Mouse (Mus musculus) B cell, adult 2 months (primary cell): ENCODE results near the gene Gm13288.
"Not testable (repeated sequence)": the region's sequence is repeated elsewhere in the genome, so short reads cannot be mapped to it uniquely, and the experiment has no call there.

Experiments used
- DNase-seq, 2 experiments: peaks; one replicate each; pipeline ENCODE4 v3.0.0; 2022

The Gm13288 gene

DNA sequence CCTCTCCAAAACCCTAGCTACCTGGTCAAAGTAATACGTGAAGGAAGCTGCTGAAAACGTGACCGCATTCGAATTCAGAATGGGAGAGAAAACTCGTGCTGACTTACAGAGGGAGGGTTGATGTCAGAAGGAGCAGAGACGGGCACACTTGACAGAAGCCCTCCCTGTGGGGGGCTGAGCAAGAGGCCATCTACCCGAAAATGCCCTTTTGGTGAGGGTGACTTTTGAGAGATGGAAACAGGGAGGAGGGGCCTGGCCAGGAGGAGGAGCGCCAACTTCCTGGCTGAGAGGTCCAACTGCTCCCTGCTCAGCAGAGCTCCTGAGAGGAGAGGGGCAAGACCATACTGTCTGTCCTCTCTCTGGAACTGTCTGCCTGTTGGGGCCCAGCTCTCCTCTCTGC lies at the start of gene Gm13288:
Gene Gm13288 (plus strand): TSS at position 301 of the 400 bp plus-strand sequence.
- DNase-seq, result not testable (repeated sequence)

- DNase-seq, result not testable (repeated sequence)
These were observed 48.5 kb upstream of the Gm13288 start for GRCm38 (mm10) chr4:88756581-88757513.

- peak; percentile 91 to 93 for DNase-seq
These were observed 47.7 kb upstream of the Gm13288 start for GRCm38 (mm10) chr4:88757628-88758031.

- peak; percentile 22 to 27 for DNase-seq
These were observed 46.6 kb upstream of the Gm13288 start for GRCm38 (mm10) chr4:88758751-88759150.

DNA sequence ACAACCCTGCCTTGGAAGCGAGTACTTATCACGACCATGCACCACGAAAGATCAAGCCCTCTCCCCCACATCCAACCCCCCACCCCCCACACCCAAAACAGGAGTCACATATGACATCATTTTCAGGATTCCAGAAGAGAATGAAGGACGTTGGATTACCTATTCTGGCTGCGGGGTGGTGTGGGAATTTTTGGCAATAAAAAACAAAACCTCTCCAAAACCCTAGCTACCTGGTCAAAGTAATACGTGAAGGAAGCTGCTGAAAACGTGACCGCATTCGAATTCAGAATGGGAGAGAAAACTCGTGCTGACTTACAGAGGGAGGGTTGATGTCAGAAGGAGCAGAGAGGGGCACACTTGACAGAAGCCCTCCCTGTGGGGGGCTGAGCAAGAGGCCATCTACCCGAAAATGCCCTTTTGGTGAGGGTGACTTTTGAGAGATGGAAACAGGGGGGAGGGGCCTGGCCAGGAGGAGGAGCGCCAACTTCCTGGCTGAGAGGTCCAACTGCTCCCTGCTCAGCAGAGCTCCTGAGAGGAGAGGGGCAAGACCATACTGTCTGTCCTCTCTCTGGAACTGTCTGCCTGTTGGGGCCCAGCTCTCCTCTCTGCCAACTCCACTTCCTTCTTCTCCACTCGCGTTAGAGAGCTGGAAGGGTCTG lies 45.6 kb upstream of the Gm13288 start, which contains the start of gene Gm13283:
Gene Gm13283 (plus strand): TSS at position 510 of the 659 bp plus-strand sequence.
- peak; percentile 48 to 52 for DNase-seq

GRCm38 (mm10) chr4:88760431-88760830 lies 44.9 kb upstream of the Gm13288 start:
- DNase-seq, result peak; percentile 53 to 54

DNA sequence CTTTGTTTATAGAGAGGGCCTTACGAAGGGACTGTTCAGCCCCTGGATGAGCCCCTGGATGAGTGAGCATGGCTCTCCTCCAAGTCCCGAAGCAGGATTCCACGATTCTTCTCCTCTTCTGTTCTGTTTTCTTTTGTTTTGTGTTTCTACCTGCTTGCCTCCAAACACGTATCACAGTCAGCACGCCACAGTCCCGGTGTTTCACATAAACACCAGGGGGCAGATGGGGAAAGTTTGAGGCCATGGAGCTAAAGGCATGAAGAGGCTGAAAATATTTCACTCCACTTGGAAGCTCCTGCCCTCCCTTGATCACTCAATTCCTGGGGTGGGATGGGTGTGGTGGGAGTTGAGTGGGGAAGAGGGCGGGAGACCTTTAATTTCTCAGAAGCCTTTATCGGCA lies 43.6 kb upstream of the Gm13288 start:
- peak; percentile 79 for DNase-seq

GRCm38 (mm10) chr4:88762341-88762740 lies 43.0 kb upstream of the Gm13288 start:
- peak in 1 of 2 experiments; percentile 17 for DNase-seq

GRCm38 (mm10) chr4:88763384-88764018 lies 41.8 kb upstream of the Gm13288 start:
- DNase-seq, result peak; percentile 27 to 37

DNA sequence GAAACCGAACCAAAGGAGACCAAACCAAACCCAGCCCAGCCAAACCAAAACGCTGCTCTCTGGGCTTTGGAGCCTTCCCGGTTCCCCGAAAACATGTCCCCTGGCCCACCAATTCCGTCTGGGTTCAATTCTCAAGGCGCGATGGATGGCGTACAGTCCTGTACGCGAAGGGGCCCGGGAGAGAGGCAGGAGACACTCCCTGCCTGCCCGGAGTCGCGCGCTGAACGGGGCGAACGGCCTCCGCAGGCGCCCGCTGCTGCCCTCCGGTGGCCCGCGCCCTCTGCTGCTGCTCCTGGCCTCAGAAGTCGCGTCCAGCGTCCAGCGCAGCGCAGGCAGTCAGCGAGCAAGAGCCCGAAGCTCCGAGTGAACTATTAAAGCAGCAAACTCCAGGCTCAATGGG lies 31.8 kb upstream of the Gm13288 start, which contains the start of gene Gm13290:
Gene Gm13290 (plus strand): TSS at position 301 of the 400 bp plus-strand sequence.
- not testable (repeated sequence) for DNase-seq

DNA sequence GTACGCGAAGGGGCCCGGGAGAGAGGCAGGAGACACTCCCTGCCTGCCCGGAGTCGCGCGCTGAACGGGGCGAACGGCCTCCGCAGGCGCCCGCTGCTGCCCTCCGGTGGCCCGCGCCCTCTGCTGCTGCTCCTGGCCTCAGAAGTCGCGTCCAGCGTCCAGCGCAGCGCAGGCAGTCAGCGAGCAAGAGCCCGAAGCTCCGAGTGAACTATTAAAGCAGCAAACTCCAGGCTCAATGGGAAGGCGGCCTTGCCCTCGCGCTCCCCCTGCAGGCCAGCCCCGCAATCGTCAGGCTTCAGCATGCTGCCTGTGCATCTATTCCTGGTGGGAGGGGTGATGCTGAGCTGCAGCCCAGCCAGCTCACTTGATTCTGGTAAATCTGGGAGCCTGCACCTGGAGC lies 28.7 kb upstream of the Gm13288 start, which contains the start of gene Gm13289:
Gene Gm13289 (plus strand): TSS at position 301 of the 400 bp plus-strand sequence.
- DNase-seq, result not testable (repeated sequence)

GRCm38 (mm10) chr4:88779550-88779949 lies 25.8 kb upstream of the Gm13288 start, which contains the start of gene Gm13272:
Gm13272 (plus strand) TSS chr4:88779850.
- DNase-seq, result not testable (repeated sequence)

DNA sequence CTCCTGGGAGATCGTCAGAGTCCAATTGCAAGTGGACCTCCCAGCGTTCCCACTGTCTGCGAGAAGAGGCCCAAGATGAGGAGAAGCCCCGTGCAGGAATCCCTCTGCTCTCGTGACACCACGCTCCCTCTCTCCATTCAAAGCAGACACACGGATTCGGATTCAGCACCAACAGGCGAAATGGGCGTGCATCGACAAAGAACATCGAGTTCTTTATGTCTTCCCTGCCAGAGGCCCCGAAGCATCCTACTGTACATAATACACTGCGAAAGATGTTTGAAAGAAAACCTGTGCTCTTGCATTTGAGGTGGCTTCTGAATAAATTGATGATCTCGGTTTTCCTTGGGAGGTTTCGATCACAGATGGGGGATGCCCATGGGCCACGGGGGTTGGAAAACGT lies 25.0 kb upstream of the Gm13288 start:
- DNase-seq, result peak in 1 of 2 experiments; percentile 26

DNA sequence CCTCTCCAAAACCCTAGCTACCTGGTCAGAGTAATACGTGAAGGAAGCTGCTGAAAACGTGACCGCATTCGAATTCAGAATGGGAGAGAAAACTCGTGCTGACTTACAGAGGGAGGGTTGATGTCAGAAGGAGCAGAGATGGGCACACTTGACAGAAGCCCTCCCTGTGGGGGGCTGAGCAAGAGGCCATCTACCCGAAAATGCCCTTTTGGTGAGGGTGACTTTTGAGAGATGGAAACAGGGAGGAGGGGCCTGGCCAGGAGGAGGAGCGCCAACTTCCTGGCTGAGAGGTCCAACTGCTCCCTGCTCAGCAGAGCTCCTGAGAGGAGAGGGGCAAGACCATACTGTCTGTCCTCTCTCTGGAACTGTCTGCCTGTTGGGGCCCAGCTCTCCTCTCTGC lies 23.5 kb upstream of the Gm13288 start, which contains the start of gene Ifnz:
Gene Ifnz (plus strand): TSS at position 301 of the 400 bp plus-strand sequence.
- DNase-seq, result not testable (repeated sequence)

GRCm38 (mm10) chr4:88782335-88782734 lies 23.0 kb upstream of the Gm13288 start:
- peak; percentile 11 to 19 for DNase-seq

DNA sequence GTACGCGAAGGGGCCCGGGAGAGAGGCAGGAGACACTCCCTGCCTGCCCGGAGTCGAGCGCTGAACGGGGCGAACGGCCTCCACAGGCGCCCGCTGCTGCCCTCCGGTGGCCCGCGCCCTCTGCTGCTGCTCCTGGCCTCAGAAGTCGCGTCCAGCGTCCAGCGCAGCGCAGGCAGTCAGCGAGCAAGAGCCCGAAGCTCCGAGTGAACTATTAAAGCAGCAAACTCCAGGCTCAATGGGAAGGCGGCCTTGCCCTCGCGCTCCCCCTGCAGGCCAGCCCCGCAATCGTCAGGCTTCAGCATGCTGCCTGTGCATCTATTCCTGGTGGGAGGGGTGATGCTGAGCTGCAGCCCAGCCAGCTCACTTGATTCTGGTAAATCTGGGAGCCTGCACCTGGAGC lies 19.9 kb upstream of the Gm13288 start, which contains the start of gene Gm13276:
Gene Gm13276 (plus strand): TSS at position 301 of the 400 bp plus-strand sequence.
- DNase-seq, result not testable (repeated sequence)

DNA sequence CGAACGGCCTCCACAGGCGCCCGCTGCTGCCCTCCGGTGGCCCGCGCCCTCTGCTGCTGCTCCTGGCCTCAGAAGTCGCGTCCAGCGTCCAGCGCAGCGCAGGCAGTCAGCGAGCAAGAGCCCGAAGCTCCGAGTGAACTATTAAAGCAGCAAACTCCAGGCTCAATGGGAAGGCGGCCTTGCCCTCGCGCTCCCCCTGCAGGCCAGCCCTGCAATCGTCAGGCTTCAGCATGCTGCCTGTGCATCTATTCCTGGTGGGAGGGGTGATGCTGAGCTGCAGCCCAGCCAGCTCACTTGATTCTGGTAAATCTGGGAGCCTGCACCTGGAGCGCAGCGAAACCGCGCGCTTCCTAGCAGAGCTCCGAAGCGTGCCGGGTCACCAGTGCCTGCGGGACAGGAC lies 16.9 kb upstream of the Gm13288 start, which contains the start of gene Gm13277:
Gene Gm13277 (plus strand): TSS at position 231 of the 400 bp plus-strand sequence.
- peak; percentile 77 to 78 for DNase-seq

DNA sequence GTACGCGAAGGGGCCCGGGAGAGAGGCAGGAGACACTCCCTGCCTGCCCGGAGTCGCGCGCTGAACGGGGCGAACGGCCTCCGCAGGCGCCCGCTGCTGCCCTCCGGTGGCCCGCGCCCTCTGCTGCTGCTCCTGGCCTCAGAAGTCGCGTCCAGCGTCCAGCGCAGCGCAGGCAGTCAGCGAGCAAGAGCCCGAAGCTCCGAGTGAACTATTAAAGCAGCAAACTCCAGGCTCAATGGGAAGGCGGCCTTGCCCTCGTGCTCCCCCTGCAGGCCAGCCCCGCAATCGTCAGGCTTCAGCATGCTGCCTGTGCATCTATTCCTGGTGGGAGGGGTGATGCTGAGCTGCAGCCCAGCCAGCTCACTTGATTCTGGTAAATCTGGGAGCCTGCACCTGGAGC lies 14.1 kb upstream of the Gm13288 start, which contains the start of gene Gm13278:
Gene Gm13278 (plus strand): TSS at position 301 of the 400 bp plus-strand sequence.
- not testable (repeated sequence) for DNase-seq

- peak; percentile 78 to 85 for DNase-seq
These were observed 11.2 kb upstream of the Gm13288 start, which contains the start of gene Gm13275 for GRCm38 (mm10) chr4:88793936-88794675. Gm13275 (plus strand) TSS chr4:88794487.

GRCm38 (mm10) chr4:88797097-88797496 lies 8.2 kb upstream of the Gm13288 start, which contains the start of gene Gm13279:
Gm13279 (plus strand) TSS chr4:88797397.
- not testable (repeated sequence) for DNase-seq

- DNase-seq, result not testable (repeated sequence)
These were observed 6.0 kb upstream of the Gm13288 start, which contains the start of gene Gm13285 for GRCm38 (mm10) chr4:88799365-88799764. Gm13285 (plus strand) TSS chr4:88799665.
